Mouse (Mus musculus): ENCODE results near the gene 2210010C04Rik.

GRCm38 (mm10) chr6:41047202-41047601 lies 11.9 kb upstream of the 2210010C04Rik start:
- TF ChIP-seq POLR2A (IDR thresholded peaks at IDR 0.05; ENCODE audit: control insufficient read depth in 1 of 2, insufficient read depth in 1 of 2, low read depth in 1 of 2, low read length in 2 of 2, poor library complexity in 1 of 2) = no peak
- TF ChIP-seq TCF12 (IDR thresholded peaks at IDR 0.05; ENCODE audit: low read depth, low read length) = no peak
- TF ChIP-seq CTCF (IDR thresholded peaks at IDR 0.05 in 2 of 3, conservative IDR thresholded peaks at IDR 0.05 in 1 of 3; ENCODE audit: control insufficient read depth in 1 of 3, insufficient read depth in 1 of 3, low read depth in 2 of 3, low read length in 3 of 3, poor library complexity in 1 of 3, severe bottlenecking in 1 of 3) = no peak
- no peak for TF ChIP-seq JUND (IDR thresholded peaks at IDR 0.05; ENCODE audit: low read depth, low read length)
- TF ChIP-seq SMC3 (IDR thresholded peaks at IDR 0.05; ENCODE audit: low read depth, low read length) = no peak
